8 mouse cellular contexts compared by ENCODE assay signal in the genomic region with DNA sequence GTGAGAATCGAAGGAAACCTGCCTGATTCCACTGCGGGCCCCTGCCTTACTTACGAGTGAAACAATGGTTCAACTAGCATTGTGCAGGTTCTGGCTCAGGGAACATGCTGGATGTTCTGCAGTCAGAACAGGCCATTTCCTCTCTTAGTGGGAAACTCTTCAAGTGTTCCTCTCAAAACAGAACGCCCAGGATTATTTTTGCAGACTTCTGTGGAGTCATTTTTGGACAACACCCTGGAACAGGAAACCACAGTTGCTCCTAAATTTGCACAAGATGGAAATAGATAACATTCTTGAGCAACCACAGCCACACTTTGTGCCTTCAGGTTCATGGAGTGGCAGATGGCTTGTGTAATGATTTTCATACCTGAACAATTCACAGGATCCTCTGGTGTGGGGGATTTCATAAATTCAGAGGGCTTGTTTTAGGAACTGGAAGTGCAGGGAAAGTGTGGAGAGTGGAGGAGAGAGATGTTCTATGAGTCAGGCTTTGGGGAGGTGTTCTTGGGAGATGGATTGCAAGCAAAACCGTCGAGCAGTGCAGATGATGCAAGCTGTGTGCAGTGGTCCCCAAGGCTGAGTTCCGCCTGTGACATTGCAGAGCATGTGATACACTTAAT.
DNase-seq lines count a peak whose midpoint lies in the region; ATAC-seq lines count a peak whose summit lies in the region.

No protein-coding gene starts in this region.

- no peak for ATAC-seq in erythroblast, adult 5-6 weeks (replicated peaks; ENCODE audit: low FRiP score, poor library complexity, severe bottlenecking)

- peak; percentile 55 for DNase-seq in right cerebral cortex, postnatal 25 days
- no peak for DNase-seq in right cerebral cortex, postnatal 14 days
- peak; percentile 55 for DNase-seq in fibroblast of lung, adult 2 months (ENCODE audit: low read depth)
- peak; percentile 72 for DNase-seq in kidney, adult 9 months
- DNase-seq in lung, postnatal 36 days, result peak; percentile 66
- DNase-seq in thymus, postnatal 0 days (ENCODE audit: low spot score), result no peak
- no peak for DNase-seq in ovary, postnatal 10 days (ENCODE audit: low spot score)

Comparison
In these comparisons a context has a peak if more than half of its experiments do, and no peak if none do; other contexts are left out.
1. DNase-seq: peak in right cerebral cortex, postnatal 25 days (single experiment), fibroblast of lung, adult 2 months (single experiment), kidney, adult 9 months (single experiment) and lung, postnatal 36 days (single experiment); none in right cerebral cortex, postnatal 14 days (single experiment), thymus, postnatal 0 days (single experiment) and ovary, postnatal 10 days (single experiment).